In the genomic region with DNA sequence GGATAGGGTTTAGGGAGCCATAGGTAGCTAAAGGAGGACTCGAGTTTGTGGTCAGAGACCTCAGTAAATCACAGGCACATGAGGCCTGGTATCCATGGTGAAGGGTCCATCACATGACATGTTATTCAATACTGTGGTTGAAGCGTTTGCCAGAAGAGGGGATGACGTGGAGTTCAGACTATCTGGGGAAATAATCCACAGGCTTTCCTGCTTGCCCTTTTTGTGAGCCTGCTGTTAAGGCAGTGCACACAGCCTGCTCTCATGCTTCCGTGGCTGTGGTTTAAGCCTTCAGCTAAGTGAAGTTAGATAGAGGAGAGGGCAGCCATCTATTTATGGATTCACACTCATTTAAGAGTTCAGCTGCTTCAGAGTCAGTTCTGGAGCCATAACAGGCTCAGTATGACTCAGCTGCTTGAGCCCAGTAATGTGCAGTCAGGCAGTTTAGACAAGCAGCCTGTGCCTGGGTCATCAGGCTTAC, we compare ENCODE assay signal across 9 mouse cellular contexts.
DNase-seq lines count a peak whose midpoint lies in the region; ATAC-seq lines count a peak whose summit lies in the region.
"Had no signal": no experiment of that assay in that cellular context is flagged by ENCODE, and none has a peak within 500 bp of the region (broad histone marks: within the 10 kb centered on the region; RNA-seq: fewer than 3 reads in every experiment).

No protein-coding gene starts in this region.

- no peaks in the 10 kb centered on the region for H3K27me3 ChIP-seq in heart, embryonic 15.5 days
- H3K27me3 ChIP-seq in forebrain, embryonic 12.5 days, result no peaks in the 10 kb centered on the region

- 20% methylated on average over 4 of the region's 4 CpGs for WGBS in heart, embryonic 15.5 days
- WGBS in forebrain, embryonic 12.5 days, result 76% methylated on average over 4 of the region's 4 CpGs

- H3K9ac ChIP-seq in heart, embryonic 15.5 days, result no peak overlapping the region
- no peak overlapping the region for H3K9ac ChIP-seq in forebrain, embryonic 12.5 days

- no peak overlapping the region for H3K4me3 ChIP-seq in heart, embryonic 15.5 days
- no peak overlapping the region for H3K4me3 ChIP-seq in forebrain, embryonic 12.5 days (replicated peaks)

- ATAC-seq in heart, embryonic 15.5 days (replicated peaks; ENCODE audit: insufficient number of reproducible peaks, insufficient read depth, low FRiP score, low read depth), result peak; percentile 72
- no peak for ATAC-seq in forebrain, embryonic 12.5 days (ENCODE audit: low FRiP score)

- no peak overlapping the region for H3K4me2 ChIP-seq in heart, embryonic 15.5 days
- no peak overlapping the region for H3K4me2 ChIP-seq in forebrain, embryonic 12.5 days

- H3K4me1 ChIP-seq in heart, embryonic 15.5 days (replicated peaks), result peaks cover 22% of the 10 kb centered on the region
- no peaks in the 10 kb centered on the region for H3K4me1 ChIP-seq in forebrain, embryonic 12.5 days

- 0 out of 2 replicates have a peak, but pooled peaks cover 5% of the 10 kb centered on the region for H3K36me3 ChIP-seq in heart, embryonic 15.5 days
- peaks cover 59% of the 10 kb centered on the region for H3K36me3 ChIP-seq in forebrain, embryonic 12.5 days (replicated peaks)

- no peaks in the 10 kb centered on the region for H3K9me3 ChIP-seq in heart, embryonic 15.5 days (replicated peaks)
- H3K9me3 ChIP-seq in forebrain, embryonic 12.5 days, result no peaks in the 10 kb centered on the region

- peak overlapping the region; percentile 68 for H3K27ac ChIP-seq in heart, embryonic 15.5 days
- H3K27ac ChIP-seq in forebrain, embryonic 12.5 days, result no peak overlapping the region

- intact Hi-C loops in left cerebral cortex, postnatal 4 days (cut with DNase I), result no loop called here

- DNase-seq in gastrocnemius, adult 18-20 months (ENCODE audit: low spot score), result peak; percentile 73
- DNase-seq in gastrocnemius, postnatal 4 days (ENCODE audit: low spot score in 2 of 2), result no peak
- DNase-seq in 3134 (ENCODE audit: extremely low read depth, insufficient read length, low spot score) (peak; percentile 78), adipocyte (ENCODE audit: low spot score) (peak; percentile 84)
- no peak for DNase-seq in left cerebral cortex, postnatal 4 days
- no peak for DNase-seq in B cell, adult 2 months
- DNase-seq: kidney, adult 8-10 months had no signal

Comparison
In these comparisons a context has a peak if more than half of its experiments do, and no peak if none do; other contexts are left out.
1. DNase-seq: peak in gastrocnemius, adult 18-20 months (single experiment), 3134 (single experiment) and adipocyte (single experiment); none in gastrocnemius, postnatal 4 days (0 of 2), left cerebral cortex, postnatal 4 days (single experiment) and B cell, adult 2 months (0 of 2).